Mouse (Mus musculus): Measurements from ENCODE around the gene Tlr6.
A peak's percentile ranks its signal among the peaks of the same experiment; 100 is the strongest.

The Tlr6 gene

GRCm38 (mm10) chr5:64959843-64960230 lies at the start of gene Tlr6:
TSS of gene Tlr6 (minus strand) at chr5:64960097.
- peak; percentile 24 to 52 for DNase-seq (ENCODE audit: low spot score in 2 of 2)

GRCm38 (mm10) chr5:65006011-65006491 lies 46.2 kb upstream of the Tlr6 start:
- peak in 1 of 2 experiments; percentile 26 for DNase-seq (ENCODE audit: low spot score in 2 of 2)

- DNase-seq (ENCODE audit: low spot score in 2 of 2), result no peak
Measured at GRCm38 (mm10) chr5:65005251-65005650, 45.4 kb upstream of the Tlr6 start.

- DNase-seq (ENCODE audit: low spot score in 2 of 2), result no peak
Measured at GRCm38 (mm10) chr5:65003946-65004535, 44.1 kb upstream of the Tlr6 start.

- peak in 1 of 2 experiments; percentile 27 for DNase-seq (ENCODE audit: low spot score in 2 of 2)
Measured at GRCm38 (mm10) chr5:65002940-65003824, 43.3 kb upstream of the Tlr6 start.

GRCm38 (mm10) chr5:64995408-64995807 lies 35.5 kb upstream of the Tlr6 start:
- DNase-seq (ENCODE audit: low spot score in 2 of 2), result no peak

GRCm38 (mm10) chr5:64992540-64992939 lies 32.6 kb upstream of the Tlr6 start:
- peak in 1 of 2 experiments; percentile 14 for DNase-seq (ENCODE audit: low spot score in 2 of 2)

GRCm38 (mm10) chr5:64989940-64990339 lies 30.0 kb upstream of the Tlr6 start:
- DNase-seq (ENCODE audit: low spot score in 2 of 2), result no peak

GRCm38 (mm10) chr5:64985971-64986370 lies 26.1 kb upstream of the Tlr6 start:
- DNase-seq (ENCODE audit: low spot score in 2 of 2), result no peak

GRCm38 (mm10) chr5:64977128-64977527 lies 17.2 kb upstream of the Tlr6 start:
- no peak for DNase-seq (ENCODE audit: low spot score in 2 of 2)

- DNase-seq (ENCODE audit: low spot score in 2 of 2), result no peak
Measured at GRCm38 (mm10) chr5:64975121-64975520, 15.2 kb upstream of the Tlr6 start.

GRCm38 (mm10) chr5:64969861-64970771 lies 10.2 kb upstream of the Tlr6 start, which contains the start of gene Fam114a1:
TSS of gene Fam114a1 (plus strand) at chr5:64970071.
- DNase-seq (ENCODE audit: low spot score in 2 of 2), result peak in 1 of 2 experiments; percentile 16

- no peak for DNase-seq (ENCODE audit: low spot score in 2 of 2)
Measured at GRCm38 (mm10) chr5:64968961-64969860, 9.3 kb upstream of the Tlr6 start.

GRCm38 (mm10) chr5:64963735-64964134 lies 3.8 kb upstream of the Tlr6 start:
- DNase-seq (ENCODE audit: low spot score in 2 of 2), result no peak

- no peak for DNase-seq (ENCODE audit: low spot score in 2 of 2)
Measured at GRCm38 (mm10) chr5:64963271-64963670, 3.4 kb upstream of the Tlr6 start.

- DNase-seq (ENCODE audit: low spot score in 2 of 2), result no peak
Measured at GRCm38 (mm10) chr5:64960857-64961391, 1.0 kb upstream of the Tlr6 start.

GRCm38 (mm10) chr5:64958991-64959842 lies 680 bp downstream of the Tlr6 start:
- no peak for DNase-seq (ENCODE audit: low spot score in 2 of 2)

GRCm38 (mm10) chr5:64954931-64955330 lies 5.0 kb downstream of the Tlr6 start:
- no peak for DNase-seq (ENCODE audit: low spot score in 2 of 2)

- DNase-seq (ENCODE audit: low spot score in 2 of 2), result peak; percentile 20 to 39
Measured at GRCm38 (mm10) chr5:64951486-64951885, 8.4 kb downstream of the Tlr6 start.
